Mouse (Mus musculus): ENCODE results near the gene Ndufb2.

DNA sequence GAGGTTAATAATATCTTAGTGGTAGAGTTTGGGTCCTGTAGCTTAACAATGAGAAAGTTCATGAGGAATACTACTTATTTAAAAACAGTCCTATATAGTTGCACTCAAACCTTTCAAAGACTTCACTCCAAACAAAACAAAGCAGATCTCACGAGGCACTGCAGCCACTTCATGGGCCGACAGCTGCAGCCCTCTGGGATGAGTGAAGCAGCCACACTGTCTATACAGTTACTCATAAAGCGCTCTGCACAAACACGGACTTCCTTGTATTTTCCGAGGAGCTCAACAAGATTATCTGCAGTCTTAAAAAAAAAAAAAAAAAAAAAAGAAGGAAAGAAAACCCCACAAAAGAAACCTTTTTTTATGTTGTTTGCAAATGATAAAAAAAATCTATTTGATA, 15.0 kb downstream of the Ndufb2 start:
- TF ChIP-seq POLR2AphosphoS5 (IDR thresholded peaks at IDR 0.05; ENCODE audit: insufficient replicate concordance, low read depth, low read length), result no peak
- no peak for TF ChIP-seq TAL1 (conservative IDR thresholded peaks at IDR 0.05; ENCODE audit: low read depth, low read length)
- TF ChIP-seq CTCF (IDR thresholded peaks at IDR 0.05; ENCODE audit: low read depth, low read length), result no peak

Measured in G1E (cell line).